Mouse (Mus musculus): ENCODE data around the gene Prickle3. TPM values are rescaled to one million over a fixed set of nuclear protein-coding genes. Genes with fewer than 3 reads are reported as not detected.

The Prickle3 gene
- polyA plus RNA-seq, 1 experiment from 2014 or later = 8.0 TPM

DNA sequence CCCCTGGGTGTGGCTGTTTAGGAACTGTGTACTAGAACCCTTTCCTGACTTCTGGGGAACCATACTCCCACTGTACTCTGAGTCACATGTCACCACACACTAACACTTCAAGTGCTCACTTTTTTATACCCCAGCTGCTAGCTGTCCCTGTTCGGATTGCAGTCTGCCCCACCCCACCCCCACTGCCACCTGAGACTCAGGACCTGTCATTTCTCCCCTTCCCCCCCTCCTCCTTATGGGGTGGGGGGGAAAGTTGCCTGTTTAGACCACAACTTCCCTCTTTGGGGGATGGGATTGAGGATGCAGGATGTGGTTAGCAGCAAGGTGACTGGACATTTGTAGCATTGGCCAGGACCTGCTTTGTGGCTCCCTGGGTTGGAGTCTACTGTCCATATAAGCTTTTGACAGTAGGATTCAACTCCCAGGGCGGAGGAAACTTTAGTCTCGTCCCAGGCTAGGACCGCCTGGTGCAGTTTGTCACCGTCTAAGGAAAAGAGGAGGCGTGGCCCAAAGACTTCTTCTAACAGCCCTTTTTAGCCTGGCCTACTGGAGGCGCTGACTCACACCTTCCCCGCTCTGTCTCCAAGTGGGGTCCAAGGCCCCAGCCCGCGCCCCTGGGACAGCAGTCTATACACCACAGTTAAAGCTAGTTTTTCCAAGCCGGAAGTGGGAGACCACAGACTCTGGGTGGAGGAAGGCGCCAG is 16.7 kb downstream of the Prickle3 start:
- Histone ChIP-seq H3K36me3 (peaks cover 4% of the 10 kb centered on the region), H3K27ac (peak overlapping the region; percentile 42), H3K4me3 (peak overlapping the region; percentile 42), H3K27me3 (no peaks in the 10 kb centered on the region), H3K4me2 (peak overlapping the region; percentile 72), H3K9ac (no peak overlapping the region; the same call in 1 of the 2 replicates), H3K4me1 (replicated peaks) (peaks cover 23% of the 10 kb centered on the region), H3K9me3 (replicated peaks) (no peaks in the 10 kb centered on the region)
- WGBS = 25% methylated on average over 12 of the region's 12 CpGs
- peak; percentile 19; the same call in 1 of the 2 replicates for ATAC-seq (replicated peaks; ENCODE audit: insufficient number of reproducible peaks, insufficient read depth, low FRiP score, low read depth)

DNA sequence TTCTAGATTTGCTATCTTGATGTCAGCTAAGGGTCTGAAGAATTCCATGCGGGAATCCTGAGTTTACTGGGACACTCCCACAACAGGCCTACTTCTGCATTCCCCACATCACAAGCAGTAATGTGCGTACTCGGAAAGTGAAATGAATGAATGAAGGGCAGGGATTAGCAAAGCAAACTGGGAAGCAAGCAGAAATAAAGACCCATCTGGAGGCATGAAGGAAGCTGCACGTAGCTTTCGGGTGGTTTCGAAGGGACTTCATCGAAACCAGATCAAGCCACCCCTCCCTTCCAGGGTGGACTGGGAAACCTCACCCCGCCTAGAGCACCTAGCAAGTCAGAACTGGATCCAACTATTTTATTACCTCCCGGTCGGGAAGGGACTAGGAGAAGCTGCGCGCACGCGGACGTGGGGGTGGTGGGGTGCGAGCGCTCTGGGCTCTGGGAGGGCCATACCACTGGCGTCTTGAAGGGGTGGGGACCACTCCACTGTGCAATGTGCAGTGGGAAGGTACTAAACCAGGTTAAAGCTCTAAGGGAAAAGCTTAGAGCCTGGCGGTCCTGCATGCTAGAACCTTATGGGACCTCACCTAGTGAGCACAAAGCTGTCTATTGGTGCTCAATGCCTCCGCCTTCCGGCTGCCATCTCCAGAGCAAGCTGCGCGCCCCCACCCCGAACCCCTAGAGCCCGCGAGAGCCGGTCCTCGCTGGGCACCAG is 17.4 kb downstream of the Prickle3 start:
- Histone ChIP-seq H3K4me3 (peak overlapping the region; percentile 42), H3K4me1 (replicated peaks) (peaks cover 23% of the 10 kb centered on the region), H3K36me3 (no peaks in the 10 kb centered on the region), H3K27me3 (no peaks in the 10 kb centered on the region), H3K4me2 (peak overlapping the region; percentile 72), H3K9me3 (replicated peaks) (no peaks in the 10 kb centered on the region), H3K27ac (peak overlapping the region; percentile 42; the same call in 1 of the 2 replicates), H3K9ac (peak overlapping the region; percentile 44)
- 21% methylated on average over 28 of the region's 28 CpGs for WGBS
- ATAC-seq (replicated peaks; ENCODE audit: insufficient number of reproducible peaks, insufficient read depth, low FRiP score, low read depth) = no peak

DNA sequence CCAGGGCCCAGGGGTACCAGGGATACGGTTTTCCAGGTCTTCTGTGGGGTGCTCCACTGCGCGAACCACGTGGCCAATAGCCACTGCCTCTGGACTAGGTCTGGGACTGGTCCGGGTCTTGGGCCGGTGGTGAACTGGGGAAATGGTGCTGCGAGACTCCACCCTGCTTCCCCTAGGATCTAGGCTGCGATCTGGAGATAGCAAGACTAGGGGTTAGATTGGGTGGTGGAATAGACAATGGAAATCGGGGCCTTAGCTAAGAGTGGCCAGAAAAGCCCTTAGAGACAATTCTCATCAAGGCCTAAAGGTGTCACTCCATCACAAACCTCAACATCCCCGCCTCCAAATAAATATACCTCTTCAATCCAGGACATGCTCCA is 17.9 kb downstream of the Prickle3 start:
- Histone ChIP-seq H3K4me1 (replicated peaks) (peaks cover 23% of the 10 kb centered on the region), H3K9me3 (replicated peaks) (no peaks in the 10 kb centered on the region), H3K36me3 (no peaks in the 10 kb centered on the region), H3K9ac (peak overlapping the region; percentile 44), H3K4me3 (peak overlapping the region; percentile 42), H3K27ac (peak overlapping the region; percentile 42; the same call in 1 of the 2 replicates), H3K4me2 (peak overlapping the region; percentile 72), H3K27me3 (no peaks in the 10 kb centered on the region)
- ATAC-seq (replicated peaks; ENCODE audit: insufficient number of reproducible peaks, insufficient read depth, low FRiP score, low read depth) = no peak
- WGBS = 23% methylated on average over 10 of the region's 10 CpGs

DNA sequence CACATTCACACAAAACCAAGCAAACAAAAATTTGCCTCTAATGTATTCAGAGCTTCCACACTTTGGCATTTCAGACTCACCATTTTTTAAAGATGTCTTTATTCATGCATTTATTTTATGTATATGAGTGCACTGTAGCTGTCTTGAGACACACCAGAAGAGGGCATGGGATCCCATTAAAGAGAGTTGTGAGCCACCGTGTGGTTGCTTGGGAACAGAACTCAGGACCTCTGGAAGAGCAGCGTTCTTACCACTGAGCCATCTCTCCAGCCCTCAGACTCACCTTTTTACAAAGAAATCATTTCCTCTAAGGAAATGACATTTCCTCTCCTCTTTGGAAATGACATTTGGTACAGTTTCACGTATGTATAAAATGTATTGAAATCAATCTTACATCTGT is 21.9 kb downstream of the Prickle3 start:
- no peak overlapping the region for H3K27ac ChIP-seq
- no peaks in the 10 kb centered on the region for H3K27me3 ChIP-seq
- ATAC-seq (replicated peaks; ENCODE audit: insufficient number of reproducible peaks, insufficient read depth, low FRiP score, low read depth) = no peak
- no peak overlapping the region for H3K9ac ChIP-seq
- H3K4me1 ChIP-seq (replicated peaks) = peaks cover 10% of the 10 kb centered on the region
- H3K4me3 ChIP-seq = no peak overlapping the region
- H3K9me3 ChIP-seq (replicated peaks) = no peaks in the 10 kb centered on the region
- WGBS = 39% methylated on average over 3 of the region's 3 CpGs
- H3K36me3 ChIP-seq = no peaks in the 10 kb centered on the region
- H3K4me2 ChIP-seq = no peak overlapping the region

DNA sequence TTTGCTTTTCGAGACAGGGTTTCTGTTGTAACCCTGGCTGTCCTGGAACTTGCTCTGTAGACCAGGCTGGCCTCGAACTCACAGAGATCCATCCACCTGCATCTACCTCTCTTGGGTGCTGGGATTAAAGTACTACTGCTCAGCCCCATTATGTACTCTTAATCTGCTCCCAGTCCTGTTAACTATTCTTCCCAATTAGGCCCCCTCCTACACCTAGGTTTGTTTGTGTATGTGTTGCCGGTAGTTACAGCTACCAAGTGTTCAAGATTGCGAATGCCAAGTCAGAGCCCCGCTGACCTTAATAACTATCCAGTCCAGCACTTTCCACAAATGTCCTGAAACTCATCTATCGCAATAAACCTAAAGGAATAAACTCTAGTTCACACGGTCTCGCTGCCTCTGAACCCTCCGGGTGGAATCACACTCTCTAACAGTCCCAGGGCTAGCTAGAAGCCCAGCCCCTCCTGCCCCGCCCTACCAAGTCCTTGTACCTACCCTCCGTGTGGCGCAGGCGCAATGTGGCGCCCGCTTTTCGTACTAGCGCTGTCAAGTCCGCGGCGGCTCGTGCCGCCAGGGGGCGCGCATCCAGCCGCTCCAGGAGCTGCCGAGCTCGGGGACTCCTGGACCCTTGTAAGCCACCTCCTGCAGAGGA is 22.5 kb downstream of the Prickle3 start:
- H3K4me2 ChIP-seq = peak overlapping the region; percentile 63
- no peaks in the 10 kb centered on the region for H3K36me3 ChIP-seq
- peaks cover 5% of the 10 kb centered on the region; the same call in 1 of the 2 replicates for H3K4me1 ChIP-seq (replicated peaks)
- peak overlapping the region; percentile 37 for H3K4me3 ChIP-seq
- H3K9me3 ChIP-seq (replicated peaks) = no peaks in the 10 kb centered on the region
- peak overlapping the region; percentile 66 for H3K27ac ChIP-seq
- WGBS = 15% methylated on average over 26 of the region's 27 CpGs
- no peaks in the 10 kb centered on the region for H3K27me3 ChIP-seq
- ATAC-seq (replicated peaks; ENCODE audit: insufficient number of reproducible peaks, insufficient read depth, low FRiP score, low read depth) = peak; percentile 91
- H3K9ac ChIP-seq = peak overlapping the region; percentile 33

DNA sequence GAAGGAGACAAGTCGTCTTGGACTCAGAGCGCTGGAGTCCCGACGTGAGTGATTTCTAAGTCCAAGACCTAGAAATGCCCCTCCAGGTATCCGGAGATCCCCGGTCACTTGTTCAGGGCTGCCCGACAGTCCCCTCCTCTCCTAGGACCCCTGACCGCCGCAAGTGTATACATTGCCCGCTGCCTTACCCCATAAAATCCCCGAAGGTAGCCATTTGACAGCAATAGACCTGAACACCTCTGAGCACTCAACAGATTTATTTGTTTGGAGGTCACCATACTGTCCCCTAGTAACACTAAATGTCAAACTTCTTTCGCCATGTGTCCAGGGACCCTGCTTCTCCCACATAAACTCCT is 23.0 kb downstream of the Prickle3 start:
- ATAC-seq (replicated peaks; ENCODE audit: insufficient number of reproducible peaks, insufficient read depth, low FRiP score, low read depth) = no peak
- H3K36me3 ChIP-seq = no peaks in the 10 kb centered on the region
- H3K9ac ChIP-seq = peak overlapping the region; percentile 33
- H3K27me3 ChIP-seq = no peaks in the 10 kb centered on the region
- no peak overlapping the region for H3K27ac ChIP-seq
- WGBS = 22% methylated on average over 12 of the region's 12 CpGs
- H3K4me1 ChIP-seq (replicated peaks) = no peaks in the 10 kb centered on the region
- H3K4me2 ChIP-seq = peak overlapping the region; percentile 63
- no peaks in the 10 kb centered on the region for H3K9me3 ChIP-seq (replicated peaks)
- peak overlapping the region; percentile 37 for H3K4me3 ChIP-seq

DNA sequence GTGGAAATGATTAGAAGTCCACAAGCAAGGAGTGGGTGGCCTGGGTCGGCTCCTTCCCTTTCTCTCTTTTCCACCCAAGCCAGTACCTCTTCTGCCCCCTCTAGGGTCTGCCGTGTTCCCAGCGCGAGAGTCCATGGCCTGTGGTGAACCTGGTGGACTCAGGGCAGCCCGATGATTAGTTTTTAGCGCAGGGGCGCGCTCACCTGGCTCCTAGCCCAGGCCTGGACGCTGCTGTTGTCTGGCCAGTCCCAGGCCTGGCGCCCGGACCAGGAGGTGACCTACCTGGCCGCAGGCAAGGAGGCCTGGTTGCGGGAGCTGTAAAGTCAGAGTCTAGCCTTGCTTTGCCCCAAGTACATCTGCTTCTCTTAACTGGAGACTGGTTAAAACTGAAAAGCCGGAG is 23.8 kb downstream of the Prickle3 start, which contains the start of gene Magix:
Magix (minus strand) TSS at position 388 of the 400 bp plus-strand sequence.
- H3K9me3 ChIP-seq (replicated peaks) = no peaks in the 10 kb centered on the region
- H3K27me3 ChIP-seq = no peaks in the 10 kb centered on the region
- H3K36me3 ChIP-seq = no peaks in the 10 kb centered on the region
- peak within 1 kb of the TSS; percentile 63 for H3K4me2 ChIP-seq
- ATAC-seq (replicated peaks; ENCODE audit: insufficient number of reproducible peaks, insufficient read depth, low FRiP score, low read depth) = no peak
- peak within 1 kb of the TSS; percentile 37 for H3K4me3 ChIP-seq
- no peak within 1 kb of the TSS for H3K27ac ChIP-seq
- WGBS = 65% methylated on average over 14 of the region's 14 CpGs
- H3K9ac ChIP-seq = peak within 1 kb of the TSS; percentile 33
- no peaks in the 10 kb centered on the region for H3K4me1 ChIP-seq (replicated peaks)

DNA sequence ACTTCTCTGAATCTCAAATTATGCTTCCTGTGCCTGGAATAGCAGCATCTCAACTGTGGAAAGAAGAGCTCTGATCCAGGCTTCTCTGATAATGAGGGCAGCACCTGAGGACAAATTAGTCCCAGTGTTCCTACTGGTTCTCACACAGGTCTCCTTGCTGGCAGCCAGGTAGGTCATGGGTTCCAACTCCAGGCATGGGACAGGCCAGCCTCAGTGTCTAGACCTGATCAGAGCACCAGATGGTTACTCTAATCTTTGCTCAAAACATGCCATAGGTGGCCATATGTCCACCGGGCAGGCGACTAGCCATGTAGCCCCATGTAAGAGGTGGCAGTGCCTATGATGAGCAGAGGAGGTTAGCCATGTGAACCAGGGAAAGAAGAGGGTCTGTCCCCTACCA is 31.3 kb downstream of the Prickle3 start:
- Histone ChIP-seq H3K4me3 (no peak overlapping the region), H3K9ac (no peak overlapping the region), H3K27ac (no peak overlapping the region), H3K4me2 (no peak overlapping the region), H3K9me3 (replicated peaks) (no peaks in the 10 kb centered on the region), H3K27me3 (no peaks in the 10 kb centered on the region), H3K36me3 (no peaks in the 10 kb centered on the region), H3K4me1 (replicated peaks) (no peaks in the 10 kb centered on the region)
- ATAC-seq (replicated peaks; ENCODE audit: insufficient number of reproducible peaks, insufficient read depth, low FRiP score, low read depth) = no peak
- 88% methylated on average over 2 of the region's 2 CpGs for WGBS

DNA sequence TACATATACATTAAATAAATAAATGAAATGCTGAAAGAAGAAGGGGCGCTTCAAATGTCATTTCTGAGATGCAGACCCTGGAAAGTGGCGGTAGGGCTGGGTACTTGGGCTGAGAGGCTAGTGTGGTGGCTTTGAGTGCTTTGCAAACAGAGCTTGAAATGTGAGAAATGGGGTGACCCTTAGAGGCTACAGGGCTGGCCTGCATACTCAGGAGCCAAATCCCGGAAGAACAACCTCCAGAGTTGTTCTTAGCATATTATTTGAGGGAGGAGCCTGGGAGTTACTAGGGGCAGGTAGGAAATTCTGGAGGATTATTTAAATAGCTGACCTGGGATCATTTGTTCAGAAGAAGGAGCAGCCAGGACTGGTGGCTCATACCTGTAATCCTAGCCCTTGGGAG is 33.4 kb downstream of the Prickle3 start:
- WGBS = 58% methylated on average over 3 of the region's 3 CpGs
- Histone ChIP-seq H3K27me3 (no peaks in the 10 kb centered on the region), H3K4me2 (no peak overlapping the region), H3K36me3 (no peaks in the 10 kb centered on the region), H3K4me1 (replicated peaks) (no peaks in the 10 kb centered on the region), H3K4me3 (no peak overlapping the region), H3K9me3 (replicated peaks) (no peaks in the 10 kb centered on the region), H3K27ac (no peak overlapping the region), H3K9ac (no peak overlapping the region)
- no peak for ATAC-seq (replicated peaks; ENCODE audit: insufficient number of reproducible peaks, insufficient read depth, low FRiP score, low read depth)

DNA sequence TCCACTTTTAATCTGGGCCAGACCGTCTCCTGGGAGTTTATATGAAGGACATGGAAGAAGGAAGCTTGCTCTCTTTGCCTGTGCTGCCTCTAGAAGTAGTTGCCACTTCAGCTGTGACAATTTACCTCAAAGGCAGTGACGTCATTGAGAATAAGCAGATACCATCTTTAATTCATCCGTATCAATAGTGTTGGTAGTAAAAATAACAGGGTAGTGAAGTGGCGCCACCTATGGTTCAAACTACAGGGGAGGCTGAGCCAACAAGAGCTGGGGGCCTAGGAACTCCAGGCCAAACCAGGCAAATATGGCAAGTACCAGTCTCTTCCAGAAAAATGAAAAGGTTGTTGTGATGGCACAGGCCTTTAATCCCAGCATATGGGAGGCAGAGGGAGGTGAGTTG is 35.8 kb downstream of the Prickle3 start:
- WGBS = 39% methylated on average over 4 of the region's 4 CpGs
- Histone ChIP-seq H3K4me1 (replicated peaks) (no peaks in the 10 kb centered on the region; the same call in 1 of the 2 replicates), H3K4me3 (no peak overlapping the region), H3K36me3 (no peaks in the 10 kb centered on the region), H3K9ac (no peak overlapping the region), H3K9me3 (replicated peaks) (no peaks in the 10 kb centered on the region), H3K27ac (no peak overlapping the region), H3K4me2 (no peak overlapping the region), H3K27me3 (no peaks in the 10 kb centered on the region)
- no peak for ATAC-seq (replicated peaks; ENCODE audit: insufficient number of reproducible peaks, insufficient read depth, low FRiP score, low read depth)

DNA sequence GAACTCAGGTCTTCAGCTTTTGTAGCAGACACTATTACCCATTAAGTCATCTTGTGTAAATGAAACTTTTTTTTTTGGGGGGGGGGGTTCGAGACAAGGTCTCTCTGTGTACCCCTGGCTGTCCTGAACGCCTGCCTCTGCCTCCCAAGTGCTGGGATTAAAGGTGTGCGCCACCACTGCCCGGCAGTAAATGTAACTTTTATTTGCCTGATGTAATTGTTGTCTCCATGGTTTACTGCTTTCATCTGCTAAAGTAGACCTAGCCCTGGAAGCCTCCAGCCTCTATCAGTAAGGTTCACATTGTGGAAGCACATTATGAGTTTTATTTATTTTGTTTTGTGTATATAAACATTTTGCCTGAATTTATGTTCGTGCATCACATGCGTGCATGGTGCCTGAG is 39.5 kb downstream of the Prickle3 start:
- Histone ChIP-seq H3K27ac (no peak overlapping the region), H3K36me3 (no peaks in the 10 kb centered on the region), H3K27me3 (no peaks in the 10 kb centered on the region), H3K4me2 (peak overlapping the region; percentile 45), H3K4me3 (peak overlapping the region; percentile 15; the same call in 1 of the 2 replicates), H3K4me1 (replicated peaks) (no peaks in the 10 kb centered on the region; the same call in 1 of the 2 replicates), H3K9ac (no peak overlapping the region), H3K9me3 (replicated peaks) (no peaks in the 10 kb centered on the region)
- WGBS = 37% methylated on average over 6 of the region's 6 CpGs
- peak; percentile 16; the same call in 1 of the 2 replicates for ATAC-seq (replicated peaks; ENCODE audit: insufficient number of reproducible peaks, insufficient read depth, low FRiP score, low read depth)

Measured in heart, embryonic 15.5 days (tissue).